Mouse (Mus musculus): ENCODE measurements around the gene Rab6a.

- TF ChIP-seq CTCF (IDR thresholded peaks at IDR 0.05; ENCODE audit: low read depth, low read length) (no peak), TAL1 (conservative IDR thresholded peaks at IDR 0.05; ENCODE audit: low read depth, low read length) (no peak), GATA1 (IDR thresholded peaks at IDR 0.05; ENCODE audit: borderline replicate concordance, low read length) (no peak), POLR2AphosphoS5 (IDR thresholded peaks at IDR 0.05; ENCODE audit: insufficient replicate concordance, low read depth, low read length) (no peak), GATA2 (IDR thresholded peaks at IDR 0.05; ENCODE audit: borderline replicate concordance, low read depth, low read length) (no peak)
Observed at GRCm38 (mm10) chr7:100589816-100590215, 17.4 kb upstream of the Rab6a start.

Data from G1E (cell line).